Mouse (Mus musculus) heart, adult 8-10 months (tissue): ENCODE results near the gene Snrpd3. TPM values are rescaled to one million over a fixed set of nuclear protein-coding genes. Genes with fewer than 3 reads are reported as not detected.
"Not testable (repeated sequence)": the region's sequence is repeated elsewhere in the genome, so short reads cannot be mapped to it uniquely, and the experiment has no call there.

ENCODE experiments used
- DNase-seq: peaks from one replicate; pipeline ENCODE4 v3.0.0; 2022; ENCODE audit warnings: low spot score
- total RNA-seq, 4 experiments: library from RNA; stranded (reverse); gene quantifications; 2 replicates each; pipeline ENCODE4 v1.2.4; 2022

Snrpd3 gene
- 10 to 100 TPM; 64.0 to 72.6 (median 68.3) TPM for total RNA-seq

GRCm38 (mm10) chr10:75517073-75517757 is at the start of gene Snrpd3:
Gene Snrpd3 (plus strand): TSS chr10:75517551.
- peak; percentile 93 for DNase-seq

GRCm38 (mm10) chr10:75473411-75473810 is 43.9 kb upstream of the Snrpd3 start:
- DNase-seq: no peak

GRCm38 (mm10) chr10:75474571-75474970 is 42.8 kb upstream of the Snrpd3 start:
- no peak for DNase-seq

- not testable (repeated sequence) for DNase-seq
These were observed 42.1 kb upstream of the Snrpd3 start for GRCm38 (mm10) chr10:75475139-75475850.

GRCm38 (mm10) chr10:75477034-75477433 is 40.3 kb upstream of the Snrpd3 start:
- peak; percentile 52 for DNase-seq

- DNase-seq: no peak
These were observed 37.4 kb upstream of the Snrpd3 start for GRCm38 (mm10) chr10:75479955-75480354.

- DNase-seq: no peak
These were observed 35.6 kb upstream of the Snrpd3 start for GRCm38 (mm10) chr10:75481703-75482102.

- no peak for DNase-seq
These were observed 35.1 kb upstream of the Snrpd3 start for GRCm38 (mm10) chr10:75482271-75482670.

GRCm38 (mm10) chr10:75482919-75483483 is 34.4 kb upstream of the Snrpd3 start:
- DNase-seq: no peak

- no peak for DNase-seq
These were observed 33.3 kb upstream of the Snrpd3 start for GRCm38 (mm10) chr10:75484066-75484465.

GRCm38 (mm10) chr10:75484767-75485166 is 32.6 kb upstream of the Snrpd3 start:
- DNase-seq: no peak

- DNase-seq: peak; percentile 82
These were observed 31.0 kb upstream of the Snrpd3 start for GRCm38 (mm10) chr10:75486086-75486979.

GRCm38 (mm10) chr10:75487131-75487530 is 30.2 kb upstream of the Snrpd3 start:
- DNase-seq: no peak

- DNase-seq: no peak
These were observed 27.8 kb upstream of the Snrpd3 start for GRCm38 (mm10) chr10:75489522-75489921.

- DNase-seq: no peak
These were observed 26.6 kb upstream of the Snrpd3 start for GRCm38 (mm10) chr10:75490731-75491130.

- DNase-seq: no peak
These were observed 26.0 kb upstream of the Snrpd3 start for GRCm38 (mm10) chr10:75491234-75491935.

- no peak for DNase-seq
These were observed 25.5 kb upstream of the Snrpd3 start for GRCm38 (mm10) chr10:75491936-75492262.

GRCm38 (mm10) chr10:75495304-75495703 is 22.0 kb upstream of the Snrpd3 start:
- DNase-seq: peak; percentile 58

- no peak for DNase-seq
These were observed 21.4 kb upstream of the Snrpd3 start for GRCm38 (mm10) chr10:75495921-75496320.

- not testable (repeated sequence) for DNase-seq
These were observed 18.1 kb upstream of the Snrpd3 start for GRCm38 (mm10) chr10:75499214-75499613.

GRCm38 (mm10) chr10:75499791-75500190 is 17.6 kb upstream of the Snrpd3 start:
- no peak for DNase-seq
